16 mouse cellular contexts compared by ENCODE assay signal in the genomic region with DNA sequence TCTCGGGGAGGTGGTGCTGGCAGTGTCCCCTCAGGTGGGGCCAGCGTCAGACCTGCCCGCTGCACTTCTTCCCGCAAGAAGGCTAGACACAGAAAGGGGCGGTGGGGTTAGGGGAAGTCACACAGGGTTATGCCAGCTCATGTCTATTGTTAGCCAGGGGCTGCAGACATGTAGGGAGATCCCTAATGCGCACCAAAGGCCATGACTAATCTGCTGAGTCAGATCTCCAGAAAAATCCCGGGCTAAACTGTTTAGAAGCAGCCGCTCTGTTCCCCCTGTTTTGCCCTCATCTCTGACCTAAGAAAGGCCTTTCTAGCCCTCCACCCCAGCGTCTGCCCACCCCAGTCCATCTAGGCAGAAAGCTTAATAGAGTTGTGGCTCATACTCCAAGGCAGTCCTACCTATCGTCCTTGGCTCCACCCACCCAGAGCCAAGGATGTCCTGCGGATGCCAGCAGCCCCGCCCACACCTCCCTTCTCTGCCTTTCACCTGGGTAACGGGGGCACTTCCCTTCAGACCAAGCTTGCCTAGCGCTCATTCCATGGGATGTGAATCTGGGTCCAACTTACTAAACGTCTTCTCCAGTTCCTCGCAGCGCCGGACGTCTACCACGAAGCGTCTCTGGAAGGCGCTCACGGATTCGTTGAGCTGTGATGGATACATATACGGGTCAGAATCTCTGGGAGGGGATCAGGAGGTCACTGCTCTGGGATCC. TPM values are rescaled to one million over a fixed set of nuclear protein-coding genes. Genes with fewer than 3 reads are reported as not detected.
DNase-seq lines count a peak whose midpoint lies in the region; ATAC-seq lines count a peak whose summit lies in the region.
"Had no signal": no experiment of that assay in that cellular context is flagged by ENCODE, and none has a peak within 500 bp of the region (broad histone marks: within the 10 kb centered on the region; RNA-seq: fewer than 3 reads in every experiment).

No protein-coding gene starts in this region.

- peak overlapping the region; percentile 84; the same call in 1 of the 2 replicates for H3K9ac ChIP-seq in heart, embryonic 13.5 days
- no peak overlapping the region for H3K9ac ChIP-seq in lung, embryonic 15.5 days
- H3K9ac ChIP-seq in ES-E14 (ENCODE audit: insufficient read depth, low read depth, low read length, poor library complexity, severe bottlenecking) = peak overlapping the region; percentile 30; the same call in 1 of the 2 replicates
- H3K9ac ChIP-seq in limb, embryonic 11.5 days (ENCODE audit: low read length) = no peak overlapping the region
- H3K9ac ChIP-seq in intestine, embryonic 15.5 days = no peak overlapping the region
- H3K9ac ChIP-seq: liver, embryonic 13.5 days; midbrain, embryonic 12.5 days had no signal

- H3K36me3 ChIP-seq in heart, embryonic 13.5 days = peaks cover 55% of the 10 kb centered on the region
- H3K36me3 ChIP-seq in lung, embryonic 15.5 days = peaks cover 44% of the 10 kb centered on the region
- peaks cover 6% of the 10 kb centered on the region for H3K36me3 ChIP-seq in ES-E14 (ENCODE audit: control insufficient read depth, insufficient read depth, low read length, poor library complexity, severe bottlenecking)
- H3K36me3 ChIP-seq in limb, embryonic 11.5 days (ENCODE audit: control insufficient read depth, insufficient read depth, low read length) = peaks cover 15% of the 10 kb centered on the region
- peaks cover 29% of the 10 kb centered on the region for H3K36me3 ChIP-seq in intestine, embryonic 15.5 days

- H3K27me3 ChIP-seq in heart, embryonic 13.5 days (replicated peaks) = no peaks in the 10 kb centered on the region
- no peaks in the 10 kb centered on the region for H3K27me3 ChIP-seq in lung, embryonic 15.5 days
- no peaks in the 10 kb centered on the region for H3K27me3 ChIP-seq in limb, embryonic 11.5 days (ENCODE audit: control insufficient read depth, insufficient read depth, low read length)
- H3K27me3 ChIP-seq in intestine, embryonic 15.5 days (replicated peaks) = no peaks in the 10 kb centered on the region
- H3K27me3 ChIP-seq: liver, embryonic 13.5 days had no signal

- no peak for ATAC-seq in heart, embryonic 13.5 days (ENCODE audit: extremely low read depth, insufficient number of reproducible peaks, low FRiP score, low TSS enrichment)
- no peak for ATAC-seq in lung, embryonic 15.5 days (ENCODE audit: borderline replicate concordance, extremely low read depth, low FRiP score, low TSS enrichment)
- no peak for ATAC-seq in limb, embryonic 11.5 days (ENCODE audit: insufficient number of reproducible peaks, low FRiP score, low TSS enrichment, low read depth)
- no peak for ATAC-seq in intestine, embryonic 15.5 days

- 73% methylated on average over 25 of the region's 25 CpGs for WGBS in heart, embryonic 13.5 days
- 76% methylated on average over 25 of the region's 25 CpGs for WGBS in lung, embryonic 15.5 days
- WGBS in limb, embryonic 11.5 days = 67% methylated on average over 25 of the region's 25 CpGs
- 78% methylated on average over 25 of the region's 25 CpGs for WGBS in intestine, embryonic 15.5 days

- intact Hi-C loops in heart, postnatal 14 days (cut with DNase I) = loop anchor here (5.0 kb wide), 1 partner anchor 33 kb away; the partner anchor contains the start of gene Unc93b1
- intact Hi-C loops in left cerebral cortex, postnatal 10 days (cut with DNase I) = no loop called here

- H3K4me1 ChIP-seq in heart, embryonic 13.5 days = peaks cover 38% of the 10 kb centered on the region
- peaks cover 41% of the 10 kb centered on the region for H3K4me1 ChIP-seq in lung, embryonic 15.5 days
- peaks cover 3 to 31% of the 10 kb centered on the region in 2 experiments; a peak in 3 of 4 replicates for H3K4me1 ChIP-seq in ES-E14 (ENCODE audit: control insufficient read depth in 2 of 2, insufficient read depth in 2 of 2, low read length in 2 of 2, poor library complexity in 1 of 2)
- peaks cover 29% of the 10 kb centered on the region for H3K4me1 ChIP-seq in limb, embryonic 11.5 days (ENCODE audit: control insufficient read depth, insufficient read depth, low read length)
- peaks cover 34% of the 10 kb centered on the region for H3K4me1 ChIP-seq in intestine, embryonic 15.5 days (replicated peaks)

- peak overlapping the region; percentile 82 for H3K4me2 ChIP-seq in heart, embryonic 13.5 days
- H3K4me2 ChIP-seq in lung, embryonic 15.5 days = peak overlapping the region; percentile 76; the same call in 1 of the 2 replicates
- H3K4me2 ChIP-seq in limb, embryonic 11.5 days (ENCODE audit: low read depth, severe bottlenecking) = peak overlapping the region; percentile 5; the same call in 1 of the 2 replicates
- no peak overlapping the region for H3K4me2 ChIP-seq in intestine, embryonic 15.5 days (replicated peaks)
- H3K4me2 ChIP-seq: midbrain, embryonic 12.5 days had no signal

- DNase-seq in heart, postnatal 14 days = no peak
- DNase-seq in lung, postnatal 25 days (ENCODE audit: low spot score) = no peak
- no peak for DNase-seq in ES-E14 (ENCODE audit: low read depth, low spot score)
- DNase-seq in limb, embryonic 11.5 days (ENCODE audit: low spot score) = no peak
- no peak for DNase-seq in left cerebral cortex, postnatal 10 days (ENCODE audit: extremely low spot score in 1 of 2, low spot score in 2 of 2)
- DNase-seq: adrenal gland, postnatal 36 days; cerebellum, adult 8-10 months; embryo, embryonic 11 days; heart, postnatal 36 days; liver, embryonic 13.5 days; right cerebral cortex, postnatal 14 days had no signal

- H3K9me3 ChIP-seq in heart, embryonic 13.5 days = no peaks in the 10 kb centered on the region
- H3K9me3 ChIP-seq in lung, embryonic 15.5 days = no peaks in the 10 kb centered on the region
- H3K9me3 ChIP-seq in ES-E14 (ENCODE audit: control insufficient read depth, insufficient read depth, low read depth, low read length) = no peaks in the 10 kb centered on the region
- H3K9me3 ChIP-seq in limb, embryonic 11.5 days (ENCODE audit: control insufficient read depth, low read length) = no peaks in the 10 kb centered on the region
- no peaks in the 10 kb centered on the region for H3K9me3 ChIP-seq in intestine, embryonic 15.5 days
- H3K9me3 ChIP-seq: forebrain, embryonic 10.5 days; liver, embryonic 13.5 days; midbrain, embryonic 12.5 days had no signal

- no peak overlapping the region for H3K4me3 ChIP-seq in heart, embryonic 13.5 days
- no peak overlapping the region for H3K4me3 ChIP-seq in lung, embryonic 15.5 days
- H3K4me3 ChIP-seq in ES-E14 (ENCODE audit: insufficient read depth in 1 of 2, low read depth in 1 of 2, low read length in 2 of 2, poor library complexity in 1 of 2, severe bottlenecking in 1 of 2) = peak overlapping the region; percentile 48 to 51
- H3K4me3 ChIP-seq in limb, embryonic 11.5 days (ENCODE audit: low read depth, low read length) = no peak overlapping the region
- H3K4me3 ChIP-seq in intestine, embryonic 15.5 days (replicated peaks) = no peak overlapping the region
- H3K4me3 ChIP-seq: forebrain, embryonic 10.5 days; liver, embryonic 13.5 days; midbrain, embryonic 12.5 days had no signal

- in situ Hi-C loops in ES-E14 (cut with MboI; ENCODE audit: low sequenced_read_pairs in 2 of 2, unreplicated experiment in 2 of 2) = no loop called here

- peak overlapping the region; percentile 88; the same call in 1 of the 2 replicates for H3K27ac ChIP-seq in heart, embryonic 13.5 days (replicated peaks)
- H3K27ac ChIP-seq in lung, embryonic 15.5 days = no peak overlapping the region; the same call in 1 of the 2 replicates
- no peak overlapping the region for H3K27ac ChIP-seq in ES-E14 (ENCODE audit: insufficient read depth, low read depth, low read length, poor library complexity, severe bottlenecking)
- H3K27ac ChIP-seq in limb, embryonic 11.5 days (replicated peaks; ENCODE audit: low read depth, low read length) = no peak overlapping the region; the same call in 1 of the 2 replicates
- no peak overlapping the region for H3K27ac ChIP-seq in intestine, embryonic 15.5 days
- H3K27ac ChIP-seq: forebrain, embryonic 10.5 days; liver, embryonic 13.5 days; midbrain, embryonic 12.5 days had no signal

RNA-seq across cellular contexts. Expression of gene Tcirg1, which starts 3.1 kb away (rescaled TPM):
- 22.7 and 25.1 TPM in 2 replicates for polyA plus RNA-seq in heart, embryonic 13.5 days (2015; fragmentation: Nextera tagmentation; extraction: Ambion mirVana)
- 10 to 100 TPM; 16.0 to 20.4 TPM for total RNA-seq in heart, postnatal 14 days (2021)
- polyA plus RNA-seq in lung, embryonic 15.5 days (2015; fragmentation: Nextera tagmentation; extraction: Ambion mirVana) = 46.6 and 53.1 TPM in 2 replicates
- 55.2 and 75.8 TPM in 2 replicates for total RNA-seq in ES-E14 (2012; rRNA removed)
- 27.3 and 28.8 TPM in 2 replicates for polyA plus RNA-seq in limb, embryonic 11.5 days (2014; fragmentation: Nextera tagmentation; extraction: Ambion mirVana)
- polyA plus RNA-seq in intestine, embryonic 15.5 days (2015; fragmentation: Nextera tagmentation; extraction: Ambion mirVana) = 50.9 and 56.3 TPM in 2 replicates
- total RNA-seq in left cerebral cortex, postnatal 10 days (2021) = 10 to 100 TPM; 14.2 to 22.4 TPM

RNA-seq across cellular contexts. Expression of gene Ndufs8, which starts 8.8 kb away (rescaled TPM):
- polyA plus RNA-seq in heart, embryonic 13.5 days (2015; fragmentation: Nextera tagmentation; extraction: Ambion mirVana) = 361 and 400 TPM in 2 replicates
- total RNA-seq in heart, postnatal 14 days (2021) = 100 to 1,000 TPM; 438 to 441 TPM
- 303 and 306 TPM in 2 replicates for polyA plus RNA-seq in lung, embryonic 15.5 days (2015; fragmentation: Nextera tagmentation; extraction: Ambion mirVana)
- total RNA-seq in ES-E14 (2012; rRNA removed) = 134 and 135 TPM in 2 replicates
- 259 and 263 TPM in 2 replicates for polyA plus RNA-seq in limb, embryonic 11.5 days (2014; fragmentation: Nextera tagmentation; extraction: Ambion mirVana)
- polyA plus RNA-seq in intestine, embryonic 15.5 days (2015; fragmentation: Nextera tagmentation; extraction: Ambion mirVana) = 342 and 413 TPM in 2 replicates
- 100 to 1,000 TPM; 123 to 130 TPM for total RNA-seq in left cerebral cortex, postnatal 10 days (2021)

RNA-seq across cellular contexts. Expression of gene Aldh3b1, which starts 25.8 kb away (rescaled TPM):
- 2.2 and 2.3 TPM in 2 replicates for polyA plus RNA-seq in heart, embryonic 13.5 days (2015; fragmentation: Nextera tagmentation; extraction: Ambion mirVana)
- 1 to 10 TPM; 2.6 to 3.2 TPM for total RNA-seq in heart, postnatal 14 days (2021)
- 3.5 and 4.6 TPM in 2 replicates for polyA plus RNA-seq in lung, embryonic 15.5 days (2015; fragmentation: Nextera tagmentation; extraction: Ambion mirVana)
- total RNA-seq in ES-E14 (2012; rRNA removed) = 0.76 and 1.4 TPM in 2 replicates
- polyA plus RNA-seq in limb, embryonic 11.5 days (2014; fragmentation: Nextera tagmentation; extraction: Ambion mirVana) = 0.47 and 0.67 TPM in 2 replicates
- 2.3 and 2.4 TPM in 2 replicates for polyA plus RNA-seq in intestine, embryonic 15.5 days (2015; fragmentation: Nextera tagmentation; extraction: Ambion mirVana)
- total RNA-seq in left cerebral cortex, postnatal 10 days (2021) = 1 to 10 TPM; 1.5 to 1.7 TPM

RNA-seq across cellular contexts. Expression of gene Unc93b1, which starts 31.2 kb away (rescaled TPM):
- 12.4 and 13.6 TPM in 2 replicates for polyA plus RNA-seq in heart, embryonic 13.5 days (2015; fragmentation: Nextera tagmentation; extraction: Ambion mirVana)
- 10 to 100 TPM; 21.7 to 21.9 TPM for total RNA-seq in heart, postnatal 14 days (2021)
- 18.4 and 22.3 TPM in 2 replicates for polyA plus RNA-seq in lung, embryonic 15.5 days (2015; fragmentation: Nextera tagmentation; extraction: Ambion mirVana)
- total RNA-seq in ES-E14 (2012; rRNA removed) = 3.9 and 9.5 TPM in 2 replicates
- 6.0 and 7.1 TPM in 2 replicates for polyA plus RNA-seq in limb, embryonic 11.5 days (2014; fragmentation: Nextera tagmentation; extraction: Ambion mirVana)
- polyA plus RNA-seq in intestine, embryonic 15.5 days (2015; fragmentation: Nextera tagmentation; extraction: Ambion mirVana) = 20.2 and 21.8 TPM in 2 replicates
- 10 to 100 TPM; 15.0 to 16.3 TPM for total RNA-seq in left cerebral cortex, postnatal 10 days (2021)

RNA-seq across cellular contexts. Expression of gene Chka, which starts 52.2 kb away (rescaled TPM):
- 22.6 and 23.5 TPM in 2 replicates for polyA plus RNA-seq in heart, embryonic 13.5 days (2015; fragmentation: Nextera tagmentation; extraction: Ambion mirVana)
- total RNA-seq in heart, postnatal 14 days (2021) = 10 to 100 TPM; 15.1 to 15.7 TPM
- polyA plus RNA-seq in lung, embryonic 15.5 days (2015; fragmentation: Nextera tagmentation; extraction: Ambion mirVana) = 55.8 and 68.1 TPM in 2 replicates
- 79.6 and 86.1 TPM in 2 replicates for total RNA-seq in ES-E14 (2012; rRNA removed)
- polyA plus RNA-seq in limb, embryonic 11.5 days (2014; fragmentation: Nextera tagmentation; extraction: Ambion mirVana) = 47.3 and 47.7 TPM in 2 replicates
- polyA plus RNA-seq in intestine, embryonic 15.5 days (2015; fragmentation: Nextera tagmentation; extraction: Ambion mirVana) = 63.3 and 68.5 TPM in 2 replicates
- total RNA-seq in left cerebral cortex, postnatal 10 days (2021) = 10 to 100 TPM; 77.3 to 93.0 TPM

Comparison
In these comparisons a context has a peak if more than half of its experiments do, and no peak if none do; other contexts are left out.
1. H3K4me3 ChIP-seq: peak in ES-E14 (2 of 2); none in heart, embryonic 13.5 days (single experiment), lung, embryonic 15.5 days (single experiment), limb, embryonic 11.5 days (single experiment) and intestine, embryonic 15.5 days (single experiment).
2. H3K9ac ChIP-seq: peak in heart, embryonic 13.5 days (single experiment) and ES-E14 (single experiment); none in lung, embryonic 15.5 days (single experiment), limb, embryonic 11.5 days (single experiment) and intestine, embryonic 15.5 days (single experiment).